Mouse (Mus musculus): ENCODE data around the gene Acoxl. TPM values are rescaled to one million over a fixed set of nuclear protein-coding genes. Genes with fewer than 3 reads are reported as not detected.

Gene Acoxl
- total and polyA plus RNA-seq, 3 experiments, result 0.05 TPM; not detected in 1

- Histone ChIP-seq H3K27me3 (ENCODE audit: insufficient read depth, low read length) (peaks cover 10% of the 10 kb centered on the region), H3K4me3 (ENCODE audit: low read depth, low read length) (no peak overlapping the region), H3K36me3 (replicated peaks) (no peaks in the 10 kb centered on the region), H3K9me3 (replicated peaks) (no peaks in the 10 kb centered on the region), H3K4me1 (ENCODE audit: insufficient read depth, low read depth, low read length) (no peaks in the 10 kb centered on the region)
- DNase-seq (ENCODE audit: low spot score) (no peak), ATAC-seq (ENCODE audit: extremely low read depth, insufficient number of reproducible peaks, low FRiP score, poor library complexity, severe bottlenecking) (no peak)
- TF ChIP-seq POLR2AphosphoS5 (IDR thresholded peaks at IDR 0.05; ENCODE audit: insufficient replicate concordance, low read depth, low read length) (no peak), GATA2 (IDR thresholded peaks at IDR 0.05; ENCODE audit: borderline replicate concordance, low read depth, low read length) (no peak)
Observed at GRCm38 (mm10) chr2:127987706-127988105, 149.0 kb downstream of the Acoxl start.

GRCm38 (mm10) chr2:127990856-127991479 is 152.3 kb downstream of the Acoxl start:
- no peaks in the 10 kb centered on the region for H3K9me3 ChIP-seq (replicated peaks)
- H3K36me3 ChIP-seq (replicated peaks), result no peaks in the 10 kb centered on the region
- TF ChIP-seq POLR2AphosphoS5 (IDR thresholded peaks at IDR 0.05; ENCODE audit: insufficient replicate concordance, low read depth, low read length), result no peak
- TF ChIP-seq CTCF (IDR thresholded peaks at IDR 0.05; ENCODE audit: low read depth, low read length), result no peak
- no peak for TF ChIP-seq GATA2 (IDR thresholded peaks at IDR 0.05; ENCODE audit: borderline replicate concordance, low read depth, low read length)
- TF ChIP-seq GATA1 (IDR thresholded peaks at IDR 0.05; ENCODE audit: borderline replicate concordance, low read length), result no peak
- TF ChIP-seq TAL1 (conservative IDR thresholded peaks at IDR 0.05; ENCODE audit: low read depth, low read length), result no peak
- no peak for DNase-seq (ENCODE audit: low spot score)
- no peaks in the 10 kb centered on the region for H3K4me1 ChIP-seq (ENCODE audit: insufficient read depth, low read depth, low read length)
- H3K4me3 ChIP-seq (ENCODE audit: low read depth, low read length), result no peak overlapping the region
- peaks cover 12% of the 10 kb centered on the region for H3K27me3 ChIP-seq (ENCODE audit: insufficient read depth, low read length)
- ATAC-seq (ENCODE audit: extremely low read depth, insufficient number of reproducible peaks, low FRiP score, poor library complexity, severe bottlenecking), result no peak

- ATAC-seq (ENCODE audit: extremely low read depth, insufficient number of reproducible peaks, low FRiP score, poor library complexity, severe bottlenecking), result no peak
- TF ChIP-seq POLR2AphosphoS5 (IDR thresholded peaks at IDR 0.05; ENCODE audit: insufficient replicate concordance, low read depth, low read length) (no peak), TAL1 (conservative IDR thresholded peaks at IDR 0.05; ENCODE audit: low read depth, low read length) (no peak), GATA1 (IDR thresholded peaks at IDR 0.05; ENCODE audit: borderline replicate concordance, low read length) (no peak), CTCF (IDR thresholded peaks at IDR 0.05; ENCODE audit: low read depth, low read length) (no peak), GATA2 (IDR thresholded peaks at IDR 0.05; ENCODE audit: borderline replicate concordance, low read depth, low read length) (no peak)
- DNase-seq (ENCODE audit: low spot score), result no peak
- no peaks in the 10 kb centered on the region for H3K36me3 ChIP-seq (replicated peaks)
- peaks cover 12% of the 10 kb centered on the region for H3K27me3 ChIP-seq (ENCODE audit: insufficient read depth, low read length)
- no peaks in the 10 kb centered on the region for H3K9me3 ChIP-seq (replicated peaks)
- H3K4me1 ChIP-seq (ENCODE audit: insufficient read depth, low read depth, low read length), result no peaks in the 10 kb centered on the region
- H3K4me3 ChIP-seq (ENCODE audit: low read depth, low read length), result no peak overlapping the region
Observed at GRCm38 (mm10) chr2:127991656-127992055, 153.0 kb downstream of the Acoxl start.

GRCm38 (mm10) chr2:128008662-128009423 is 170.2 kb downstream of the Acoxl start:
- ATAC-seq (ENCODE audit: extremely low read depth, insufficient number of reproducible peaks, low FRiP score, poor library complexity, severe bottlenecking), result no peak
- TF ChIP-seq GATA2 (IDR thresholded peaks at IDR 0.05; ENCODE audit: borderline replicate concordance, low read depth, low read length) (no peak), CTCF (IDR thresholded peaks at IDR 0.05; ENCODE audit: low read depth, low read length) (no peak), POLR2AphosphoS5 (IDR thresholded peaks at IDR 0.05; ENCODE audit: insufficient replicate concordance, low read depth, low read length) (no peak), GATA1 (IDR thresholded peaks at IDR 0.05; ENCODE audit: borderline replicate concordance, low read length) (no peak), TAL1 (conservative IDR thresholded peaks at IDR 0.05; ENCODE audit: low read depth, low read length) (no peak)
- DNase-seq (ENCODE audit: low spot score), result no peak
- Histone ChIP-seq H3K4me3 (ENCODE audit: low read depth, low read length) (no peak overlapping the region), H3K4me1 (ENCODE audit: insufficient read depth, low read depth, low read length) (peaks cover 14% of the 10 kb centered on the region), H3K36me3 (replicated peaks) (no peaks in the 10 kb centered on the region), H3K27me3 (ENCODE audit: insufficient read depth, low read length) (peaks cover 2% of the 10 kb centered on the region; the same call in 1 of the 2 replicates), H3K9me3 (replicated peaks) (no peaks in the 10 kb centered on the region)

- ATAC-seq (ENCODE audit: extremely low read depth, insufficient number of reproducible peaks, low FRiP score, poor library complexity, severe bottlenecking) (no peak), DNase-seq (ENCODE audit: low spot score) (no peak)
- H3K9me3 ChIP-seq (replicated peaks), result no peaks in the 10 kb centered on the region
- no peaks in the 10 kb centered on the region for H3K4me1 ChIP-seq (ENCODE audit: insufficient read depth, low read depth, low read length)
- H3K36me3 ChIP-seq (replicated peaks), result no peaks in the 10 kb centered on the region
- TF ChIP-seq GATA1 (IDR thresholded peaks at IDR 0.05; ENCODE audit: borderline replicate concordance, low read length), result no peak
- TF ChIP-seq POLR2AphosphoS5 (IDR thresholded peaks at IDR 0.05; ENCODE audit: insufficient replicate concordance, low read depth, low read length), result no peak
- no peak for TF ChIP-seq TAL1 (conservative IDR thresholded peaks at IDR 0.05; ENCODE audit: low read depth, low read length)
- TF ChIP-seq CTCF (IDR thresholded peaks at IDR 0.05; ENCODE audit: low read depth, low read length), result no peak
- no peak for TF ChIP-seq GATA2 (IDR thresholded peaks at IDR 0.05; ENCODE audit: borderline replicate concordance, low read depth, low read length)
- peaks cover 3% of the 10 kb centered on the region; the same call in 1 of the 2 replicates for H3K27me3 ChIP-seq (ENCODE audit: insufficient read depth, low read length)
- H3K4me3 ChIP-seq (ENCODE audit: low read depth, low read length), result no peak overlapping the region
Observed at GRCm38 (mm10) chr2:128014613-128015012, 175.9 kb downstream of the Acoxl start.

GRCm38 (mm10) chr2:128015602-128016001 is 176.9 kb downstream of the Acoxl start:
- ATAC-seq (ENCODE audit: extremely low read depth, insufficient number of reproducible peaks, low FRiP score, poor library complexity, severe bottlenecking) (no peak), DNase-seq (ENCODE audit: low spot score) (no peak)
- no peaks in the 10 kb centered on the region for H3K36me3 ChIP-seq (replicated peaks)
- TF ChIP-seq POLR2AphosphoS5 (IDR thresholded peaks at IDR 0.05; ENCODE audit: insufficient replicate concordance, low read depth, low read length) (no peak), TAL1 (conservative IDR thresholded peaks at IDR 0.05; ENCODE audit: low read depth, low read length) (no peak), CTCF (IDR thresholded peaks at IDR 0.05; ENCODE audit: low read depth, low read length) (no peak), GATA1 (IDR thresholded peaks at IDR 0.05; ENCODE audit: borderline replicate concordance, low read length) (no peak), GATA2 (IDR thresholded peaks at IDR 0.05; ENCODE audit: borderline replicate concordance, low read depth, low read length) (no peak)
- H3K4me1 ChIP-seq (ENCODE audit: insufficient read depth, low read depth, low read length), result no peaks in the 10 kb centered on the region
- no peak overlapping the region for H3K4me3 ChIP-seq (ENCODE audit: low read depth, low read length)
- no peaks in the 10 kb centered on the region for H3K9me3 ChIP-seq (replicated peaks)
- peaks cover 7% of the 10 kb centered on the region for H3K27me3 ChIP-seq (ENCODE audit: insufficient read depth, low read length)
